Mouse (Mus musculus) testis, adult 2 months (tissue): ENCODE results near the gene Unc13d.

Experiments
- CTCF ChIP-seq: fragments of 200-500 bp; IDR thresholded peaks from 2 replicates; pipeline ENCODE4 v1.5.1; 2012; ENCODE audit warnings: low read depth, mild to moderate bottlenecking, inconsistent platforms, low read length, moderate library complexity; ENCODE audit not compliant: control insufficient read depth, insufficient read depth, insufficient replicate concordance
- POLR2A ChIP-seq: fragments of 200-500 bp; IDR thresholded peaks from 2 replicates; pipeline ENCODE4 v1.6.1; 2012; ENCODE audit warnings: low read depth, mild to moderate bottlenecking, inconsistent platforms, low read length, moderate library complexity; ENCODE audit not compliant: control insufficient read depth

GRCm38 (mm10) chr11:116095573-116095972, 17.8 kb upstream of the Unc13d start:
- no peak for TF ChIP-seq CTCF
- TF ChIP-seq POLR2A: no peak
